Mouse (Mus musculus) hindbrain, embryonic 12.5 days (tissue): Measurements from ENCODE around the gene 1700022I11Rik. TPM values are rescaled to one million over a fixed set of nuclear protein-coding genes. Genes with fewer than 3 reads are reported as not detected.

Experiments used
- ATAC-seq: fragments of 200-750 bp; cut with Nextera tagmentation; 2 replicates; pipeline ENCODE4 v1.8.0; 2017; ENCODE audit warnings: moderate TSS enrichment; ENCODE audit not compliant: low FRiP score
- H3K27ac ChIP-seq: fragments of 300-500 bp; sonication (generic); 2 replicates; pipeline ENCODE4 v1.5.1; 2016; ENCODE audit warnings: mild to moderate bottlenecking
- H3K27me3 ChIP-seq: fragments of 300-500 bp; sonication (generic); 2 replicates; pipeline ENCODE4 v1.6.1; 2016; ENCODE audit warnings: mild to moderate bottlenecking
- H3K36me3 ChIP-seq: fragments of 300-500 bp; sonication (generic); 2 replicates; pipeline ENCODE4 v1.6.1; 2016; ENCODE audit warnings: mild to moderate bottlenecking
- H3K4me1 ChIP-seq: fragments of 300-500 bp; sonication (generic); 2 replicates; pipeline ENCODE4 v1.6.1; 2016
- H3K4me2 ChIP-seq: fragments of 300-500 bp; sonication (generic); replicated peaks from 2 replicates; pipeline ENCODE4 v1.6.1; 2016; ENCODE audit warnings: mild to moderate bottlenecking
- H3K4me3 ChIP-seq: fragments of 300-500 bp; sonication (generic); 2 replicates; pipeline ENCODE4 v1.5.1; 2016; ENCODE audit warnings: mild to moderate bottlenecking
- H3K9ac ChIP-seq: fragments of 300-500 bp; sonication (generic); 2 replicates; pipeline ENCODE4 v1.6.1; 2016; ENCODE audit warnings: mild to moderate bottlenecking, moderate library complexity
- H3K9me3 ChIP-seq: fragments of 300-500 bp; sonication (generic); replicated peaks from 2 replicates; pipeline ENCODE4 v1.6.1; 2016; ENCODE audit warnings: mild to moderate bottlenecking
- WGBS: fragments of 180-500 bp; shearing (Covaris S2); methylation state at CpG from one replicate; pipeline ENCODE4 v1.1.7; 2016; 5-methylcytosine and 5-hydroxymethylcytosine counted together
- polyA plus RNA-seq: library from polyadenylated mRNA; unstranded; fragments of >200 nt; fragmentation: Nextera tagmentation; extraction: Ambion mirVana; gene quantifications from 2 replicates; pipeline ENCODE4 v1.2.1, GENCODE M21; 2016

1700022I11Rik gene
- polyA plus RNA-seq, 1 experiment from 2014 or later, result 1.2 TPM

DNA sequence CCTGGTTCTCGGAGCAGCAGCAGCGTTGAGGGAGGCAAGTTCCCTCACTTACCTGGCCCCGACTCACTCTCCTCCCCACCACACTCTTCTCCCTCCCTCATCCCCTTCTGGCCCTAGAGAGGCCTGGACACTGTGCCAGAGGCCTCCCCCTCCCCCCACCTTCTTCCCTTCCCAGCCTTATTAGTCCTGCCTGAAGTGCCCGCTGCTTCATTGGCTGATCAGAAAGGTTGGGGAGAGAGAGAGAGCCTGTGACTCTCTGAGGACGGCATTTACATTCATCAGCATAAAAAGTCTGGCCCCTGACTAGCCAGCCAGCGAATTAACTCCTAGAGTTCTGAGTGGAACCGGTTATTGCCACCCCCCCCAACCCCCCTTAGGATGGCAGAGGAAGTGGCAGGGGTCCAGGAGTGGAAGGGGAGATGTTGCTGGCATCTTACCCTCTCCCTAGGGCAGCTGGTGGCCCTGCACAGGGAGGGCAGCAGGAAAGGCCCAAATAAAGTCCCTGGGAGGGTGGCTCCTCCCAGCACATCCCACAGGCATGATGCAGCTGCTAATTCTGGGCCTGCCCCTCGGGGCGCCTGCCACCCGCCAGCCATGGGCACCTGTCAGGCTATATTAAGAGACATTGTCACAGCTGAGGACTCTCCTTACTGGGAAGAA is 15.8 kb upstream of the 1700022I11Rik start:
- Histone ChIP-seq H3K4me1 (peaks cover 59% of the 10 kb centered on the region), H3K36me3 (peaks cover 30% of the 10 kb centered on the region)
- 21% methylated on average over 10 of the region's 10 CpGs for WGBS

DNA sequence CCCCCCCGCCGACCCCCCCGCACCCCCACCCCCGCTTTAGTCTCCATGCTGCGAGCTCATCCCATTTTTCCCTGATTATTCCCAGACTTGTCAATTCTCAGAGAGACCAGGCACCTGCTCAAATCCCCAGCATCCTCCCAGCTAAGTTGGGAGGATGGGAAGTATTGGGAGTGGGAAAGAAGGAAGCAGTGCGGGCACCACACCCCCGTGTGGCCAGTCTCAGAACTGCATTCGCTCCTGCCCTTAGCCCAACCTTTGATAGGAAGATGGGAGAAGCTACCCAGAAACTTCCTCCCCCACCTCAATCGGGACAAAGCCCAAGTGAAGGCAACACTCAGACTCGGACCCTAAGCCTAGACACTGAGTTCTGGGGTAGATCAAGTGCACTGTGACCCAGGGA is 15.1 kb upstream of the 1700022I11Rik start:
- no peak for ATAC-seq
- peak overlapping the region; percentile 88 for H3K27ac ChIP-seq
- H3K4me1 ChIP-seq, result peaks cover 52% of the 10 kb centered on the region
- peaks cover 35% of the 10 kb centered on the region for H3K36me3 ChIP-seq
- H3K9me3 ChIP-seq, result no peaks in the 10 kb centered on the region
- H3K9ac ChIP-seq, result peak overlapping the region; percentile 94; the same call in 1 of the 2 replicates
- H3K27me3 ChIP-seq, result no peaks in the 10 kb centered on the region
- H3K4me3 ChIP-seq, result peak overlapping the region; percentile 11
- H3K4me2 ChIP-seq, result peak overlapping the region; percentile 94
- 7% methylated on average over 10 of the region's 10 CpGs for WGBS

More for the DNA sequence above, 15.8 kb upstream of the 1700022I11Rik start:
- Histone ChIP-seq H3K4me2 (peak overlapping the region; percentile 94), H3K9me3 (no peaks in the 10 kb centered on the region), H3K27me3 (no peaks in the 10 kb centered on the region), H3K27ac (peak overlapping the region; percentile 88), H3K4me3 (peak overlapping the region; percentile 11), H3K9ac (peak overlapping the region; percentile 94)
- ATAC-seq, result peak; percentile 33

DNA sequence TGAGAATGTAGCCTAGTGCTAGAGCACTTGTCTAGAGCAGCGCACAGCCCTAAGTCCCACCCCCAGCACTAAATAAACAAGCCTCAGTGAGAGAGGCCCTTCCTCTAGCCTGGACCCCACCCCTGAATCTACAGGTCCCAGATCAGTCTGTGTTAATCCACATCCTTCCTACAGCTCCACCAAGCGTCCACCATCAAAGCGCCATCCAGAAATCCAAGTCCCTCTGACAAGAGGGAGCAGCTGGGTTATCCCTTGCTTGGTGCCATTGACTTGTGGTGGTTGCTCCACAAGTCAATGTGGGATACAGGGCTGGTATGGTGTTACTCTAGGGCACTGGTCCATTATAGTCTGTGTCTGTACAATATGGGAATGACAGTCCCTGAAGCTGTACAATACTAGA is 14.2 kb upstream of the 1700022I11Rik start:
- Histone ChIP-seq H3K4me1 (peaks cover 50% of the 10 kb centered on the region), H3K27ac (no peak overlapping the region), H3K4me2 (no peak overlapping the region), H3K9ac (no peak overlapping the region), H3K4me3 (no peak overlapping the region), H3K36me3 (peaks cover 35% of the 10 kb centered on the region), H3K9me3 (no peaks in the 10 kb centered on the region), H3K27me3 (no peaks in the 10 kb centered on the region)
- 91% methylated on average over 3 of the region's 3 CpGs for WGBS
- no peak for ATAC-seq

DNA sequence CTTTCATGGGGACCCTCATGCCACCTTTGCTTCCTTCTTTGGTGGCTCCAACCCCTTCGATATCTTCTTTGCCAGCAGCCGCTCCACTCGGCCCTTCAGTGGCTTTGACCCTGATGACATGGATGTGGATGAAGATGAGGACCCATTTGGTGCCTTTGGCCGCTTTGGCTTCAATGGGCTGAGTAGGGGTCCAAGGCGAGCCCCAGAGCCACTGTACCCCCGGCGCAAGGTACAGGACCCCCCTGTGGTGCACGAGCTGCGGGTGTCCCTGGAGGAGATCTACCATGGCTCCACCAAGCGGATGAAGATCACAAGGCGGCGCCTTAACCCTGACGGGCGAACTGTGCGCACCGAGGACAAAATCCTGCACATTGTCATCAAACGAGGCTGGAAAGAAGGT is 12.8 kb upstream of the 1700022I11Rik start:
- WGBS, result 93% methylated on average over 17 of the region's 17 CpGs
- H3K27me3 ChIP-seq, result no peaks in the 10 kb centered on the region
- ATAC-seq, result no peak
- H3K9me3 ChIP-seq, result no peaks in the 10 kb centered on the region
- H3K27ac ChIP-seq, result no peak overlapping the region
- peaks cover 36% of the 10 kb centered on the region for H3K4me1 ChIP-seq
- no peak overlapping the region for H3K4me2 ChIP-seq
- peaks cover 35% of the 10 kb centered on the region for H3K36me3 ChIP-seq
- no peak overlapping the region for H3K4me3 ChIP-seq
- no peak overlapping the region for H3K9ac ChIP-seq

DNA sequence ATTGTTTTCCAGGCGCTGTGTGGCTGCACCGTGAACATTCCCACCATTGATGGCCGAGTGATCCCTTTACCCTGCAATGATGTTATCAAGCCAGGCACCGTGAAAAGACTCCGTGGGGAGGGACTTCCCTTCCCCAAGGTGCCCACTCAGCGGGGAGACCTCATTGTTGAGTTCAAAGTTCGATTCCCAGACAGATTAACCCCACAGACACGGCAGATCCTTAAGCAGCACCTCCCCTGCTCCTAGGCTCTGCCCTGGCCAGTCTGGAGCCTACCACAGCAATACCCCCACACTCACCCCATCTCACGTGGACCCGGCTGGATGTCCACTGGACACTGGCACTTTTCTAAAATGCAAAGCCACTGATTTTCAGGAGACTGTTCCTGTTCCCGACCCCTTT is 12.1 kb upstream of the 1700022I11Rik start:
- H3K36me3 ChIP-seq, result peaks cover 35% of the 10 kb centered on the region
- H3K9ac ChIP-seq, result no peak overlapping the region
- H3K4me1 ChIP-seq, result peaks cover 29% of the 10 kb centered on the region
- H3K9me3 ChIP-seq, result no peaks in the 10 kb centered on the region
- no peak overlapping the region for H3K27ac ChIP-seq
- H3K4me2 ChIP-seq, result no peak overlapping the region
- no peak overlapping the region for H3K4me3 ChIP-seq
- ATAC-seq, result no peak
- 82% methylated on average over 11 of the region's 11 CpGs for WGBS
- H3K27me3 ChIP-seq, result no peaks in the 10 kb centered on the region

DNA sequence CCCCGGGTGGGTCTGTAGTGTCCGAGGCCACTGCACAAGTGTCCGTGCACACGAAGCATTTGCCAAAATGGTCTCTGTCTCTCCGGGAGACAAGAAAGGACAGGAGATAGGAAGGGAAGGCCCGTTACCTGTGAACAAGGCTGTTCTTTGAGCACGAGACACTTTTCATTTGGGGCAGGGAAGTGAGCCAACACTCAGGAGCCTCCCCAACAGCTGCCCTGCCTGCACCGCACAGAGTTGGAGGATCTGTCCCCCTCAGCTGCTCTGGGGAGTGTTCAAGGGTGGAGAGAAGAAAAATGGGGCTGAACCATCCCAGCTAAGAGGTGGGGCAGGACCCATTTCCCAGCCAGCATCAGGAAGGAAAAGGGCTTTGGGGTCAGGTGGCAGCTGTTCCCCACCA is 11.4 kb upstream of the 1700022I11Rik start:
- H3K4me1 ChIP-seq, result peaks cover 22% of the 10 kb centered on the region

DNA sequence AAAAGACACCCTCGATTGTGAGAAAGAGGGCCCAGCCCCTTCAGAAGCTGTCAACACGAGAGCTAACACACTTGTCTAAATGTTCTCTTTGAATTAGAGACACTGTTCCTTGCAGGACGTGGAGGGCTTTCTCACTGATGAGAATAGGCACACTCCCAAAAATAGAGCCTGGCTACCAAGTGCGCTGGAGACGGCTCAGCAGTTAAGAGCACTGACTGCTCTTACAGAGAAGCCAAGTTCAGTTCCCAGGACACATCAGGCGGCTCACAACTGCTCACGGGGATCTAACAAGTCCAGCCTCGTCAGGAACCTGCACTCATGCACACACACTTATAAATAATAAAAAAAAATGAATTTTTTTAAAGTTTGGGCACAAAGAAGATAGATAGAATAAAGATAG is 10.5 kb upstream of the 1700022I11Rik start:
- no peak for ATAC-seq
- whole genome bisulfite sequencing, result 78% methylated on average over 8 of the region's 8 CpGs

More for the DNA sequence above, 11.4 kb upstream of the 1700022I11Rik start:
- no peak overlapping the region for H3K27ac ChIP-seq
- no peaks in the 10 kb centered on the region for H3K9me3 ChIP-seq
- peaks cover 35% of the 10 kb centered on the region for H3K36me3 ChIP-seq
- ATAC-seq, result no peak
- 88% methylated on average over 8 of the region's 8 CpGs for WGBS
- no peak overlapping the region for H3K9ac ChIP-seq
- H3K27me3 ChIP-seq, result no peaks in the 10 kb centered on the region
- no peak overlapping the region for H3K4me2 ChIP-seq
- no peak overlapping the region for H3K4me3 ChIP-seq

DNA sequence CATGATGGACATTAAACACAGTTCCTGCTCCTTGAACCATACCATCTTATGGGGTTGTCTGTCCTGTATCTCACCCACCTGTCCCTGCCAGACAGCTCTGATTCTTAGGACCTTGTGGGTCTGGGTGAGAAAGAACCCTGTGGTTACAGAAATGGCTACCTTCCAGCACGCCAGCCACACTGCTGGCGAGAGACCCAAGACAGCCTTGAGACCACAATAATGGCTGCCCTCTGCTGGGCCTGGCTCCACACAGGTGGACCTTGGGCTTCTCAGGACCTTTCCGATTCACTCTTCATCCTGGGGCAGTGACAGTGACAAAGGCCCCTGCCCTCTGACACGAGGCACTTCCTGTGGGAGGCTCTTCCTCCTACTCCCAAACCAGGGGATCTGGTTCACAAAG is 10.0 kb upstream of the 1700022I11Rik start:
- Histone ChIP-seq H3K27me3 (no peaks in the 10 kb centered on the region), H3K27ac (no peak overlapping the region), H3K9ac (no peak overlapping the region), H3K4me3 (no peak overlapping the region), H3K9me3 (no peaks in the 10 kb centered on the region), H3K36me3 (peaks cover 35% of the 10 kb centered on the region), H3K4me1 (peaks cover 8% of the 10 kb centered on the region), H3K4me2 (no peak overlapping the region)
- 78% methylated on average over 4 of the region's 4 CpGs for WGBS
- ATAC-seq, result no peak

More for the DNA sequence above, 10.5 kb upstream of the 1700022I11Rik start:
- H3K4me2 ChIP-seq, result no peak overlapping the region
- no peak overlapping the region for H3K27ac ChIP-seq
- no peaks in the 10 kb centered on the region for H3K9me3 ChIP-seq
- no peaks in the 10 kb centered on the region for H3K27me3 ChIP-seq
- peaks cover 35% of the 10 kb centered on the region for H3K36me3 ChIP-seq
- H3K4me3 ChIP-seq, result no peak overlapping the region
- no peak overlapping the region for H3K9ac ChIP-seq
- H3K4me1 ChIP-seq, result peaks cover 13% of the 10 kb centered on the region

DNA sequence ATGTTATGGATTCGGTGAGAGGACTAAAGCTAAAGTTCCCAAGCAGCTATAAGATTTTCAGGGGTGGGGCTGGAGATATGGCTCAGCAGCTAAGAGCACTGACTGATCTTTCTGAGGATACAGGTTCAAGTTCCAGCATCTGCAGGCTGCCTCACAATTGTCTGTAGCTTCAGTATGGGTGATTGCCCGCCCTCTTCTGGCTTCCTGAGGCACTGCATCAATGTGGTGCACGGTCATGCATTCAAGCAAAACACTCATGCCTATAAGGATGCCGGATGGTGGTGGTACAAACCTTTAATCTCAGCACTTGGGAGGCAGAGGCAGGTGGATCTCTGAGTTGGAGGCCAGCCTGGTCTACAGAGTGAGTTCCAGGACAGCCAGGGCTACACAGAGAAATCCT is 7.8 kb upstream of the 1700022I11Rik start:
- Histone ChIP-seq H3K27ac (no peak overlapping the region), H3K4me3 (no peak overlapping the region), H3K36me3 (peaks cover 23% of the 10 kb centered on the region), H3K4me1 (peaks cover 10% of the 10 kb centered on the region), H3K9me3 (no peaks in the 10 kb centered on the region), H3K4me2 (no peak overlapping the region), H3K27me3 (no peaks in the 10 kb centered on the region), H3K9ac (no peak overlapping the region)
- 33% methylated on average over 4 of the region's 4 CpGs for WGBS
- no peak for ATAC-seq

DNA sequence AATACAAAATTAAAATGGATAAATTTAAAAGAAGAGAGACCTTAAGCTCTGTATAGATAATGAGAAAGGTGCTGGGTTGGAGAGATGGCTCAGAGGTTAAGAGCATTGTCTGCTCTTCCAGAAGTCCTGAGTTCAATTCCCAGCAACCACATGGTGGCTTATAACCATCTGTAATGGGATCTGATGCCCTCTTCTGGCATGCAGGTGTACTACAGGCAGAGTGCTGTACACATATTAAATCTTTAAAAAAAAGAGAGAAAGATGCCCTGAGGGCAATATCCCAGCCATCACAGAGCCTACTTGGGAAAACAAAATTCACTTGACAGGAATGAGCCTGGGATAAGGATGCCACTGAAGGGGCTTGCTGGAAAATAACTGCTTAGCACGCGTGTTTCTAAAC is 5.9 kb upstream of the 1700022I11Rik start:
- Histone ChIP-seq H3K27me3 (no peaks in the 10 kb centered on the region), H3K4me3 (no peak overlapping the region), H3K4me2 (no peak overlapping the region), H3K4me1 (peaks cover 10% of the 10 kb centered on the region), H3K9ac (no peak overlapping the region), H3K27ac (no peak overlapping the region), H3K9me3 (no peaks in the 10 kb centered on the region), H3K36me3 (peaks cover 5% of the 10 kb centered on the region; the same call in 1 of the 2 replicates)
- no peak for ATAC-seq
- 93% methylated on average over 2 of the region's 2 CpGs for WGBS

DNA sequence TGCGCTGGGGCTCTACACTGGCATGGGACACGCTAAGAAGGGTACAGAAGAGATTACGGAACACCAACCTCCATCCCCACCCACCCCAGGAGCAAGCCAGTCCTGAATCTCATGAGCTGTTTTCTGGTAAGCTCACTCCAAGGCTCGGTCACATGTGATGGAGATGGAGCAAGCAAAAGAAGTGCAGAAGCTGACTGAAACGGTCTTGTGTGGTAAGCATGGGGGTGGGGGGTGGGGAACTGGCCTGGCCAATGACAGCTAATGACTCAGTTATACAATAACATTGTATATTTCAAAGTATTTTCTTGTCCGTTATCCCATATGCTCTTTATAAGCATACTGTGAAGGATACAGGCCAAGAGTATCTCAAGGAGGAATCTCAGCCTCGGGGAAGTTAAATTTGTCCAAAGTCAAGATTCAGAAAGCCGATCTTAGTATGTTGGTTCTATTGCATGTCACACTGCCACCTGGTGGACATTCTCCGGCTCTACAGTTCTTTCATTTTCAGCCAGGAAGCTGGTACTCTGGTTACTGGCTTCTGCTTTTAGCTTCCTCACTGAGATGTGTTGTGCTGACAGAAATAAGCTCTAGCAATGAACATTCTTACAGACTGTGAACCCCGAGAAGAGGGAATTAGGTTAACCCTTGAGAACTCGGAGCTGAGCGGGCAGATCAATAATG is 4.2 kb upstream of the 1700022I11Rik start:
- 17% methylated on average over 12 of the region's 12 CpGs for WGBS
- Histone ChIP-seq H3K4me1 (peaks cover 10% of the 10 kb centered on the region), H3K36me3 (no peaks in the 10 kb centered on the region), H3K9me3 (no peaks in the 10 kb centered on the region), H3K9ac (no peak overlapping the region), H3K27me3 (no peaks in the 10 kb centered on the region), H3K27ac (no peak overlapping the region), H3K4me3 (no peak overlapping the region), H3K4me2 (peak overlapping the region; percentile 38)
- no peak for ATAC-seq

DNA sequence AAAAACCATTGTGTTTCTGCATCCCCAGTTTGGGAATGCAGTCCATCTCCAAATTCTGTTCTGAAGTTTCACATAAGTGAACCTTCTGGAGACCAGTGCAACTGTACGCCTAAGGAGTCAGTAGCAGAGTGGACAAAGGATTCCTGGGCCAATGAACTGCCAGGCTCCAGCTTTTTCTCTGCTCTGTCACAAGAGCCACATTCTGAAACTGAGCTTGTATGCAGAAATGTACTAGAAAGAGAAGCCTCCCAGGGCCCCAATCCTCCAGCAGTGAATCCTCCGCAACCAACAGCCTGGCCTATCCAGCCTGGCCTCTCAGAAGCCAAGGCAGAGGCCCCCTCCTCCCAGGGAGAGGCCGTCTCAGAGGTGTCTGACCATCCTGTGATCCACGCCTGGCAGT is 3.5 kb downstream of the 1700022I11Rik start:
- Histone ChIP-seq H3K4me3 (no peak overlapping the region), H3K9ac (no peak overlapping the region), H3K9me3 (no peaks in the 10 kb centered on the region), H3K4me2 (no peak overlapping the region), H3K4me1 (no peaks in the 10 kb centered on the region), H3K36me3 (peaks cover 10% of the 10 kb centered on the region), H3K27ac (no peak overlapping the region), H3K27me3 (no peaks in the 10 kb centered on the region)
- WGBS, result 74% methylated on average over 4 of the region's 4 CpGs
- ATAC-seq, result no peak

DNA sequence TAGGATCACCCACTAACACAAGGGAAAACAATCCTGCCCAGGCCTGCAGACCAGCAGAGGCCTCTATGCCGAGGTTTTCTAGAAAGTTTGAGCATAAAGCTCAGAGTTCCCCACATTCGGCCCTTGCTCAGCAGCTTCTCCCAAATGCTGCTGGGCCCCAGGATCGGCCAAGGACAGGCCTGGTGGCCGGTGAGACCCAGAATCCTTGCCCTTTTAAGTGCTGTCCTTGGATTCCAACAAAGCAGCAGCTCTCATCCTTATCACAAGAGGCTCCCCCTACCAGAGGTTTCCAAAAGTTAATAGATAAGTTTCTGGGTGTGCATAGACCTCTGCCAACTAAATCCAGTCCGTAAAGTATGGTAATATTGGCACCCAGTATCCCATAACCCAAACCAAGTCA is 4.5 kb downstream of the 1700022I11Rik start:
- no peak for ATAC-seq
- H3K27me3 ChIP-seq, result no peaks in the 10 kb centered on the region
- 80% methylated on average over 5 of the region's 5 CpGs for WGBS
- no peak overlapping the region for H3K27ac ChIP-seq
- H3K4me3 ChIP-seq, result no peak overlapping the region
- H3K4me2 ChIP-seq, result no peak overlapping the region
- H3K4me1 ChIP-seq, result no peaks in the 10 kb centered on the region
- H3K9ac ChIP-seq, result no peak overlapping the region
- no peaks in the 10 kb centered on the region for H3K9me3 ChIP-seq
- H3K36me3 ChIP-seq, result peaks cover 20% of the 10 kb centered on the region
